Mouse (Mus musculus): ENCODE data around the gene Prdm15. TPM values are rescaled to one million over a fixed set of nuclear protein-coding genes. Genes with fewer than 3 reads are reported as not detected.

Prdm15 gene
- 10 to 100 TPM; 17.0 to 26.0 TPM for total RNA-seq (2021)

GRCm38 (mm10) chr16:97851741-97852319, at the start of gene Prdm15:
Prdm15 (minus strand) TSS chr16:97851850.
- intact Hi-C loops (cut with DNase I) = loop anchor here (1.0 to 5.0 kb wide), 3 partner anchors 45 to 110 kb away; partner anchors contain the start of genes C2cd2 and Zbtb21
- DNase-seq (ENCODE audit: low spot score in 2 of 2) = peak; percentile 93

- intact Hi-C loops (cut with DNase I) = no loop called here
- no peak for DNase-seq (ENCODE audit: low spot score in 2 of 2)
Measured at GRCm38 (mm10) chr16:97897346-97898024, 45.8 kb upstream of the Prdm15 start.

- intact Hi-C loops (cut with DNase I) = no loop called here
- no peak for DNase-seq (ENCODE audit: low spot score in 2 of 2)
Measured at GRCm38 (mm10) chr16:97887762-97888161, 36.1 kb upstream of the Prdm15 start.

- DNase-seq (ENCODE audit: low spot score in 2 of 2) = no peak
- intact Hi-C loops (cut with DNase I) = no loop called here
Measured at GRCm38 (mm10) chr16:97883696-97884095, 32.0 kb upstream of the Prdm15 start.

GRCm38 (mm10) chr16:97882891-97883290, 31.2 kb upstream of the Prdm15 start:
- intact Hi-C loops (cut with DNase I) = no loop called here
- no peak for DNase-seq (ENCODE audit: low spot score in 2 of 2)

GRCm38 (mm10) chr16:97879134-97879533, 27.5 kb upstream of the Prdm15 start:
- no peak for DNase-seq (ENCODE audit: low spot score in 2 of 2)
- intact Hi-C loops (cut with DNase I) = no loop called here

- intact Hi-C loops (cut with DNase I) = no loop called here
- DNase-seq (ENCODE audit: low spot score in 2 of 2) = no peak
Measured at GRCm38 (mm10) chr16:97877502-97877901, 25.9 kb upstream of the Prdm15 start.

- intact Hi-C loops (cut with DNase I) = no loop called here
- DNase-seq (ENCODE audit: low spot score in 2 of 2) = no peak
Measured at GRCm38 (mm10) chr16:97875101-97875500, 23.5 kb upstream of the Prdm15 start.

- no peak for DNase-seq (ENCODE audit: low spot score in 2 of 2)
- intact Hi-C loops (cut with DNase I) = no loop called here
Measured at GRCm38 (mm10) chr16:97874376-97874775, 22.7 kb upstream of the Prdm15 start.

GRCm38 (mm10) chr16:97872657-97873056, 21.0 kb upstream of the Prdm15 start:
- intact Hi-C loops (cut with DNase I) = no loop called here
- DNase-seq (ENCODE audit: low spot score in 2 of 2) = no peak

- intact Hi-C loops (cut with DNase I) = no loop called here
- DNase-seq (ENCODE audit: low spot score in 2 of 2) = no peak
Measured at GRCm38 (mm10) chr16:97869193-97870102, 17.8 kb upstream of the Prdm15 start.

- DNase-seq (ENCODE audit: low spot score in 2 of 2) = no peak
- intact Hi-C loops (cut with DNase I) = no loop called here
Measured at GRCm38 (mm10) chr16:97863932-97864467, 12.3 kb upstream of the Prdm15 start.

GRCm38 (mm10) chr16:97856050-97856449, 4.4 kb upstream of the Prdm15 start:
- intact Hi-C loops (cut with DNase I) = no loop called here
- no peak for DNase-seq (ENCODE audit: low spot score in 2 of 2)

- intact Hi-C loops (cut with DNase I) = loop anchor here (1.0 to 5.0 kb wide), 3 partner anchors 44 to 111 kb away; partner anchors contain the start of genes C2cd2 and Zbtb21
- peak; percentile 89 to 91 for DNase-seq (ENCODE audit: low spot score in 2 of 2)
Measured at GRCm38 (mm10) chr16:97851061-97851740, 449 bp downstream of the Prdm15 start.

GRCm38 (mm10) chr16:97850667-97851060, 986 bp downstream of the Prdm15 start:
- intact Hi-C loops (cut with DNase I) = loop anchor here (1.0 to 5.0 kb wide), 3 partner anchors 43 to 112 kb away; partner anchors contain the start of genes C2cd2 and Zbtb21
- peak in 1 of 2 experiments; percentile 53 for DNase-seq (ENCODE audit: low spot score in 2 of 2)

GRCm38 (mm10) chr16:97848832-97849231, 2.8 kb downstream of the Prdm15 start:
- intact Hi-C loops (cut with DNase I) = no loop called here
- no peak for DNase-seq (ENCODE audit: low spot score in 2 of 2)

GRCm38 (mm10) chr16:97844967-97845937, 6.4 kb downstream of the Prdm15 start:
- no peak for DNase-seq (ENCODE audit: low spot score in 2 of 2)
- intact Hi-C loops (cut with DNase I) = no loop called here

- DNase-seq (ENCODE audit: low spot score in 2 of 2) = no peak
- intact Hi-C loops (cut with DNase I) = no loop called here
Measured at GRCm38 (mm10) chr16:97832154-97832553, 19.5 kb downstream of the Prdm15 start.

Measured in left cerebral cortex, postnatal 36 days (tissue).